Mouse (Mus musculus) neural tube, embryonic 11.5 days (tissue): ENCODE results near the gene Rbfox3. TPM values are rescaled to one million over a fixed set of nuclear protein-coding genes. Genes with fewer than 3 reads are reported as not detected.

ENCODE experiments used
- ATAC-seq: fragments of 200-750 bp; cut with Nextera tagmentation; 2 replicates; pipeline ENCODE4 v1.8.0; 2017; ENCODE audit warnings: moderate number of reproducible peaks, mild to moderate bottlenecking, moderate TSS enrichment, moderate library complexity; ENCODE audit not compliant: insufficient read depth, low FRiP score, low TSS enrichment
- DNase-seq: peaks from one replicate; pipeline ENCODE4 v3.0.0-alpha.2; 2015; ENCODE audit warnings: low spot score
- H3K27ac ChIP-seq: fragments of 300-500 bp; sonication (generic); 2 replicates; pipeline ENCODE4 v1.5.1; 2014; ENCODE audit warnings: low read depth, mild to moderate bottlenecking, low read length
- H3K27me3 ChIP-seq: fragments of 300-500 bp; sonication (generic); 2 replicates; pipeline ENCODE4 v1.6.1; 2014; ENCODE audit warnings: mild to moderate bottlenecking, low read length, mixed read lengths; ENCODE audit not compliant: control insufficient read depth, insufficient read depth
- H3K36me3 ChIP-seq: fragments of 300-500 bp; sonication (generic); 2 replicates; pipeline ENCODE4 v1.6.1; 2014; ENCODE audit warnings: mild to moderate bottlenecking, low read length, moderate library complexity, mixed read lengths; ENCODE audit not compliant: control insufficient read depth, insufficient read depth
- H3K4me1 ChIP-seq: fragments of 300-500 bp; sonication (generic); 2 replicates; pipeline ENCODE4 v1.6.1; 2014; ENCODE audit warnings: low read length, mixed read lengths; ENCODE audit not compliant: control insufficient read depth, insufficient read depth
- H3K4me2 ChIP-seq: fragments of 300-500 bp; sonication (generic); 2 replicates; pipeline ENCODE4 v1.6.1; 2014; ENCODE audit warnings: low read depth, mild to moderate bottlenecking, moderate library complexity
- H3K4me3 ChIP-seq: fragments of 300-500 bp; sonication (generic); 2 replicates; pipeline ENCODE4 v1.5.1; 2014; ENCODE audit warnings: low read depth, low read length
- H3K9ac ChIP-seq: fragments of 300-500 bp; sonication (generic); 2 replicates; pipeline ENCODE4 v1.6.1; 2014; ENCODE audit warnings: mild to moderate bottlenecking, low read length
- H3K9me3 ChIP-seq: fragments of 300-500 bp; sonication (generic); 2 replicates; pipeline ENCODE4 v1.6.1; 2016; ENCODE audit warnings: low read length; ENCODE audit not compliant: control insufficient read depth
- WGBS: fragments of 180-500 bp; shearing (Covaris S2); extraction: QIAGEN DNeasy Blood & Tissue Kit; methylation state at CpG from one replicate; pipeline ENCODE4 v1.1.7; 2014; 5-methylcytosine and 5-hydroxymethylcytosine counted together
- polyA plus RNA-seq: library from polyadenylated mRNA; unstranded; fragments of >200 nt; fragmentation: Nextera tagmentation; extraction: Ambion mirVana; gene quantifications from 2 replicates; pipeline ENCODE4 v1.2.1, GENCODE M21; 2014

Rbfox3 gene
- polyA plus RNA-seq, 1 experiment from 2014 or later, result 16.2 TPM

GRCm38 (mm10) chr11:118471676-118472075, 439.7 kb downstream of the Rbfox3 start:
- H3K27ac ChIP-seq, result no peak overlapping the region

GRCm38 (mm10) chr11:118470234-118470966, 441.0 kb downstream of the Rbfox3 start:
- peak overlapping the region; percentile 67; the same call in 1 of the 2 replicates for H3K27ac ChIP-seq
- peaks cover 6% of the 10 kb centered on the region; the same call in 1 of the 2 replicates for H3K4me1 ChIP-seq
- no peaks in the 10 kb centered on the region for H3K27me3 ChIP-seq
- peak; percentile 45; the same call in 1 of the 2 replicates for ATAC-seq
- DNase-seq, result peak; percentile 42
- WGBS, result 32% methylated on average over 12 of the region's 12 CpGs
- H3K4me2 ChIP-seq, result no peak overlapping the region
- H3K9ac ChIP-seq, result no peak overlapping the region
- H3K36me3 ChIP-seq, result no peaks in the 10 kb centered on the region
- no peaks in the 10 kb centered on the region for H3K9me3 ChIP-seq
- no peak overlapping the region for H3K4me3 ChIP-seq

More at GRCm38 (mm10) chr11:118471676-118472075, 439.7 kb downstream of the Rbfox3 start:
- no peak overlapping the region for H3K4me3 ChIP-seq
- ATAC-seq, result no peak
- no peak for DNase-seq
- H3K27me3 ChIP-seq, result no peaks in the 10 kb centered on the region
- WGBS, result 61% methylated on average over 13 of the region's 13 CpGs
- H3K9ac ChIP-seq, result no peak overlapping the region
- H3K4me1 ChIP-seq, result peaks cover 6% of the 10 kb centered on the region; the same call in 1 of the 2 replicates
- no peak overlapping the region for H3K4me2 ChIP-seq
- H3K36me3 ChIP-seq, result no peaks in the 10 kb centered on the region
- H3K9me3 ChIP-seq, result no peaks in the 10 kb centered on the region

GRCm38 (mm10) chr11:118469509-118470160, 441.8 kb downstream of the Rbfox3 start:
- H3K4me1 ChIP-seq, result peaks cover 6% of the 10 kb centered on the region; the same call in 1 of the 2 replicates
- ATAC-seq (no peak), DNase-seq (no peak)
- no peaks in the 10 kb centered on the region for H3K9me3 ChIP-seq
- no peak overlapping the region for H3K9ac ChIP-seq
- peak overlapping the region; percentile 67; the same call in 1 of the 2 replicates for H3K27ac ChIP-seq
- 84% methylated on average over 10 of the region's 10 CpGs for WGBS
- H3K4me2 ChIP-seq, result no peak overlapping the region
- H3K36me3 ChIP-seq, result no peaks in the 10 kb centered on the region
- H3K4me3 ChIP-seq, result no peak overlapping the region
- no peaks in the 10 kb centered on the region for H3K27me3 ChIP-seq

GRCm38 (mm10) chr11:118467441-118468035, 443.9 kb downstream of the Rbfox3 start:
- H3K27ac ChIP-seq, result no peak overlapping the region
- H3K36me3 ChIP-seq, result no peaks in the 10 kb centered on the region
- peaks cover 6% of the 10 kb centered on the region; the same call in 1 of the 2 replicates for H3K4me1 ChIP-seq
- no peaks in the 10 kb centered on the region for H3K9me3 ChIP-seq
- no peak for ATAC-seq
- no peak for DNase-seq
- H3K4me2 ChIP-seq, result no peak overlapping the region
- no peaks in the 10 kb centered on the region for H3K27me3 ChIP-seq
- no peak overlapping the region for H3K9ac ChIP-seq
- H3K4me3 ChIP-seq, result no peak overlapping the region
- 65% methylated on average over 11 of the region's 11 CpGs for WGBS

- 61% methylated on average over 6 of the region's 6 CpGs for WGBS
- ATAC-seq, result no peak
Measured at GRCm38 (mm10) chr11:118460280-118460679, 451.1 kb downstream of the Rbfox3 start.

GRCm38 (mm10) chr11:118459536-118459935, 451.9 kb downstream of the Rbfox3 start:
- H3K27me3 ChIP-seq, result no peaks in the 10 kb centered on the region
- 0 out of 2 replicates have a peak, but pooled peaks cover 2% of the 10 kb centered on the region for H3K9me3 ChIP-seq
- H3K4me3 ChIP-seq, result no peak overlapping the region
- no peak overlapping the region; the same call in 1 of the 2 replicates for H3K27ac ChIP-seq
- H3K4me1 ChIP-seq, result no peaks in the 10 kb centered on the region
- H3K4me2 ChIP-seq, result no peak overlapping the region
- DNase-seq, result no peak
- H3K9ac ChIP-seq, result no peak overlapping the region
- ATAC-seq, result no peak
- H3K36me3 ChIP-seq, result no peaks in the 10 kb centered on the region
- 77% methylated on average over 4 of the region's 4 CpGs for WGBS

More at GRCm38 (mm10) chr11:118460280-118460679, 451.1 kb downstream of the Rbfox3 start:
- no peaks in the 10 kb centered on the region for H3K36me3 ChIP-seq
- H3K4me3 ChIP-seq, result no peak overlapping the region
- no peaks in the 10 kb centered on the region for H3K4me1 ChIP-seq
- H3K9me3 ChIP-seq, result 0 out of 2 replicates have a peak, but pooled peaks cover 2% of the 10 kb centered on the region
- H3K27me3 ChIP-seq, result no peaks in the 10 kb centered on the region
- no peak overlapping the region for H3K4me2 ChIP-seq
- H3K27ac ChIP-seq, result no peak overlapping the region
- no peak overlapping the region for H3K9ac ChIP-seq
- no peak for DNase-seq

GRCm38 (mm10) chr11:118459051-118459450, 452.3 kb downstream of the Rbfox3 start:
- Histone ChIP-seq H3K27ac (no peak overlapping the region; the same call in 1 of the 2 replicates), H3K4me2 (no peak overlapping the region), H3K4me3 (no peak overlapping the region), H3K9me3 (0 out of 2 replicates have a peak, but pooled peaks cover 2% of the 10 kb centered on the region), H3K9ac (peak overlapping the region; percentile 4; the same call in 1 of the 2 replicates), H3K27me3 (no peaks in the 10 kb centered on the region), H3K4me1 (no peaks in the 10 kb centered on the region), H3K36me3 (no peaks in the 10 kb centered on the region)
- 47% methylated on average over 8 of the region's 8 CpGs for WGBS
- no peak for ATAC-seq
- DNase-seq, result no peak

GRCm38 (mm10) chr11:118456937-118457336, 454.5 kb downstream of the Rbfox3 start:
- H3K4me1 ChIP-seq, result no peaks in the 10 kb centered on the region
- ATAC-seq (no peak), DNase-seq (no peak)
- no peak overlapping the region for H3K9ac ChIP-seq
- H3K27ac ChIP-seq, result no peak overlapping the region
- no peaks in the 10 kb centered on the region for H3K27me3 ChIP-seq
- 89% methylated on average over 11 of the region's 11 CpGs for WGBS
- no peak overlapping the region for H3K4me3 ChIP-seq
- H3K4me2 ChIP-seq, result no peak overlapping the region
- 0 out of 2 replicates have a peak, but pooled peaks cover 2% of the 10 kb centered on the region for H3K9me3 ChIP-seq
- no peaks in the 10 kb centered on the region for H3K36me3 ChIP-seq
